Mouse (Mus musculus): Measurements from ENCODE around the gene Cacnb2. TPM values are rescaled to one million over a fixed set of nuclear protein-coding genes. Genes with fewer than 3 reads are reported as not detected.

Gene Cacnb2
- polyA plus RNA-seq, 1 experiment from 2014 or later = 0.27 TPM

GRCm38 (mm10) chr2:14861613-14862012, 258.7 kb downstream of the Cacnb2 start:
- DNase-seq (ENCODE audit: low spot score) = no peak

DNA sequence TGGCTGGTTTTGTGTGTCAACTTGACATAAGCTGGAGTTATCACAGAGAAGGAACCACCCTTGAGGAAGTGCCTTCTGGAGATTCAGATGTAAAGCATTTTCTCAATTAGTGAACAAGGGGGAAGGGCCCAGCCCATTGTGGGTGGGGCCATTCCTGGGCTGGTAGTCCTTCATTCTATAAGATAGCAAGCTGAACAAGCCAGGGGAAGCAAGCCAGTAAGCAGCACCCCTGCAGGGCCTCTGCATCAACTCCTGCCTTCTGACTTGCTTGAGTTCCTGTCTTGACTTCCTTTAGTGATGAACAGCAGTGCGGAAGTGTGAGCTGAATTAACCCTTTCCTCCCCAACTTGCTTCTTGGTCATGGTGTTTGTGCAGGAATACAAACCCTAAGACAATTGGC, 260.1 kb downstream of the Cacnb2 start:
- DNase-seq (ENCODE audit: low spot score) = no peak

DNA sequence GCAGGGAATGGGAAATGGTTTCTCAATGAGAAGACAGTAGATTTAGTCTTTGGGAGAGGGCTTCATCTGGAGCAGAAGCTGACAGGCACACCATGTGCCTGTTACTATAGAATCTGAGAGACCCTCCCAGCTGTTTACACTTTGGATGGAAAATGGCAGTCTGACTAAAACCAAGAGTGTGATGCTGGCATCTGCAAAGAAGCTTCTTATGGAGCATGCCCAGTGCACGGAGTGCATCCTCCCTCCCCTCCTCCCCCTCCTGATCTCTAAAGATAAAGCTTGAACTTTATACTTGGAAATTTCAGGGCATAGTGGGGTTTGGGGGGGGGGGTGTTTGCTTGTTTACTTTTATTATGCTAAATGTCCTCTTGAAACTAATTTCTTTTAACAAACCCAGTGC, 270.2 kb downstream of the Cacnb2 start:
- no peak for DNase-seq (ENCODE audit: low spot score)

DNA sequence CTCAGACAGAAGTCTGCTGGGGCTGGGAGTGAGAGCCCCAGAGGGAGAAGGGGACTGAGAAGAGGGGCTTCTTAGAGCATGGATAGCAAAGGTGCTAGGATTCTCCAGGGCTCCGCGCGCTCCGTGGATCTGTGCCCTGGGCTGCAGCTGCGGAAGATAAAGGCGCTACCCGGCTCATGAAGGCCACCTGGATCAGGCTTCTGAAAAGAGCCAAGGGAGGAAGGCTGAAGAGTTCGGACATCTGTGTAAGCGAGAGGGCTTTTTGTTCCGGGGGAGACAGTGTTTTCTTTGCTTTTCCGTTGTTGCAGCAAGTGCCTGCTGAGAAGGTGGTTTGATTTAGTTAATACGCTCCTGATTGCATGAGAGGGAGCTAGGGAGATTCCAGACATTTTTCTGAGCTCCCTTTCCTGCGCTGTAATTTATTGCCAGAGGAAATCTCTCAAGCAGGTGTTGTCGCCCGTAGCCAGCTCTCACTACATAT, 270.9 kb downstream of the Cacnb2 start:
- DNase-seq (ENCODE audit: low spot score) = no peak

DNA sequence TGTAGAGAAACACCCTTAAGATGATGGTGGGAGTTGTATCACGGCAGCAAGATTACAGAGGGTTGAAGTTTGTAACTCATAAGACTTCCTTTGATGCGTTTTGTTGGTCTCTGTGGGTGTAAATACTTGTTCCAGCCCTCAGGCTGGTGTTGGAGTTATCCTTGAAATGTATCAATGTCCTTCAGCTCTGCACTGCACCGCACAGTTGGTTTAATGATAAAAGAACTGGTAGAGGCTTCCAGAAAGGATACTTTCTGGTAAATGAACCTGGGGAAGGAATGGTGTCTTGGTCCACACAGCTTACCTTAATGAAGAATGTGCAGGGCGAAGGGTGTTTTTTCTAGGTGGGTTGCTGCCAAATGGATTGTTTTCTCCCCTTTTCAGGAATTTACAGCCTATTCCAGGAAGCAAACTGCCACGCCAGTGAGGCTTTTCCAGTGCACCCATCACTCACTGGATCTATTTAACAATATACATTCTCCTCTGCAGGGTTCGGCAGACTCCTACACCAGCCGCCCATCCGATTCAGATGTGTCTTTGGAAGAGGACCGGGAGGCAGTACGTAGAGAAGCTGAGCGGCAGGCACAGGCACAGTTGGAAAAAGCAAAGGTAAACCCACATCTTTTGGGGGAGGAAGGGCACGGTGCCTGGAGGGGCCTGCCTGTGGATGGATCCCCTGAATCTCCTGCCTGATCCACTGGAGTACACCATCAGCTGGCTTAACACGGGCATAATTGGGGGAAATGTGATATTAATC, 271.6 kb downstream of the Cacnb2 start:
- no peak for DNase-seq (ENCODE audit: low spot score)

GRCm38 (mm10) chr2:14875121-14875520, 272.2 kb downstream of the Cacnb2 start:
- no peak for DNase-seq (ENCODE audit: low spot score)

GRCm38 (mm10) chr2:14875616-14876015, 272.7 kb downstream of the Cacnb2 start:
- DNase-seq (ENCODE audit: low spot score) = no peak

GRCm38 (mm10) chr2:14878953-14879352, 276.1 kb downstream of the Cacnb2 start:
- no peak for DNase-seq (ENCODE audit: low spot score)

DNA sequence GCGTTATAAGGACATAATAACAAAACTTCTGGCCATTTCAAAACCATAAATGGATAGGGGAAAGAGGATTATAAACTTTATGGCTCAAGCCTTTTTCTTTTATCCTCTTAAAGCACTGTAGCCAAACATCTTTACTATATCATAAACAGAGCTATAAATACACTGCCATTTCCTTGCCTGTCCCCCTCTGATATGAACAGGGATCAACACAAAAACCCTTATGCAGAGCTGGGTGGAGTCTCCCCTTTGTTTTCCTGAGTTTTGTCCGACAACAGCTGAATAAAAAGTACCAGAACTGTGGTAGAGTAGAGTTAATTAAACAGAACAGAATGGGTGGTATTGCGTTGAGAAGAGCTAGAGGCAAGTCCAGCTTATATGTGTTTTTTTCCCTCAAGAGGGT, 280.6 kb downstream of the Cacnb2 start:
- DNase-seq (ENCODE audit: low spot score) = no peak

GRCm38 (mm10) chr2:14888406-14889195, 285.7 kb downstream of the Cacnb2 start:
- no peak for DNase-seq (ENCODE audit: low spot score)

- no peak for DNase-seq (ENCODE audit: low spot score)
These were observed 300.9 kb downstream of the Cacnb2 start for GRCm38 (mm10) chr2:14903837-14904236.

DNA sequence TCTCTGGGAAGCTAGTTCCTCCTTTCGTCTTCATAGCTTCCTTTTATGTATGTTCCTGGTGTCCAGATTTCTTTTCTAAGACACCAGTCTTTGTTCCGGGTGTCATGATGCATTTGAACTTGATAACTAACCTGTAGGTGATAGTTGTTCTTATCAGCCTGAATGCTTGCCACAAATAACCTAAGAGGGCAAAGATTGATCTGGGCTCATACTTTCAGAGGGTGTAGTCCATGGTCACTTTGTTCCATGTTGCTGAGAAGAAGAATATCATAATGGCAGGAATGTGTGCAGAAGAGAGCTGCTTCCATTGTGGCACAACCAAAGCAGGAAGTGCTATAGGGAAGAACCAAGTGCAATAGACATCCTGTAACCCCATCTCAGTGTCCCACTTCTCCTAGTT, 302.0 kb downstream of the Cacnb2 start:
- DNase-seq (ENCODE audit: low spot score) = no peak

- DNase-seq (ENCODE audit: low spot score) = peak; percentile 20
These were observed 304.4 kb downstream of the Cacnb2 start for GRCm38 (mm10) chr2:14907124-14907925.

DNA sequence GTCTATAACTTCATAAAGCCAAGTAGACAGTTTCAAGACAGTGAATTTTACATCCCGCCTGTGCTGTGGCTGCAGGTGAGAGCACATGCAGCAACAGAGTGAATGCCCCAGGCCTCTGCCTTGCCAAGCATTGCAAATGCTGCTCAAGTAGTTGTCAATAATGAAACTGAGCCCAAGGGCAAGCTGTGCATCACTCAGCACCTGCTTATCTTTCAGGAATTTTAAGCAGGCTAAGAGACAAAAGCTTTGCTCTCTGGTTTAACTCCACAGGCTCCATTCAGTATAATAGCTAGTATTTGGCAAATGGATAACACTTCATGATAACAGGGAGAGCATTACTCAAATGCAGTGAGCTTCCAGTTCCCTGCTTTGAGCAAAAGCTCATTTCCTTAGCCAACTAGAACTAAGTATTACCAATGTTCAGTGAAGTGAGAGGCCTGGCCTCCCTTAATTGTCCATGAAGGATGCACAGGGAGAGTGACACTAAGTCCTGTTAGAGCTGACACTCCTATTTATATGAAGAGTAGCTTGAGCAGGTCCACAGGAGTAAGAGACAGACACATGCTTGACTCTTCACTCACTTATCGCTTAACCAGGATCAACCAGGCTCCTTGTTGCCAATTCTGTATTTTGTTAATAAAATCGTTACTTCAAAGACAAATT, 314.8 kb downstream of the Cacnb2 start:
- no peak for DNase-seq (ENCODE audit: low spot score)

DNA sequence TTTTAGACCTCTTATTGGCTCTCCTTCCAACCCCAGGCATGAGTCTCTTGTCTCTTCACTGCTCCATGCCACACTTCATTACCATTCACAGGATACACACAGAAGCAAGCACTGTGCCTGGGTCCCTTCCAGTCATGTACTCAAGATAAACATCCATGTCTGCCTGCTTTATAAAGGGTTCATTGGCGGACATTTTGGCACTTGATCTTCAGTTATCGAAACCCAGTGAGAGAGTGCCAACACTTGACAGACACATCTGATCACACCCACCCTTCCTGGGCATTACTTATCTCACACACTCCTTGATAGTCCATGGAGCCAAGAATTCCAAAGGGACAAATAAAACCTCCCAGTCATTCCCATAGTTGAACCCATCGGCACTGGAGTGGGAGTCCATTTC, 327.0 kb downstream of the Cacnb2 start:
- DNase-seq (ENCODE audit: low spot score) = no peak

DNA sequence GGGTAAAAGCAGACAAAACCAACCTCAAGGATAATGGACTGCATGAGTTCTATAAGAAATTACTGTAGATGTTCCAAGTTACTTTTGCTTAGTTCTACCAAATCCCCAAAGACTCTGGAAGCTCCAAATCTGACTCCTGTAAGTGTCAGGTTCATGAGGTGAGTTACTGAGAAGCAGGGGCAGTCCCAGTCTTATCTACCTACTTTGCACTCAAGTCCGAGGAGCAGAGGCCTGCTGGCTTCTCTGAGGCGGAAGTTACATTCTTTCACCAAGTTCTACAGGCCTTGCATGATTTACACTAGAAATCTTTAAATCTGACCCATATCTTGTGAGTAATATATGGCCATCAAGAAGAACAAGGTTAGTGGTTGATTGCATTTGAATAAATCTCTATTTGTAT, 329.1 kb downstream of the Cacnb2 start:
- DNase-seq (ENCODE audit: low spot score) = no peak

DNA sequence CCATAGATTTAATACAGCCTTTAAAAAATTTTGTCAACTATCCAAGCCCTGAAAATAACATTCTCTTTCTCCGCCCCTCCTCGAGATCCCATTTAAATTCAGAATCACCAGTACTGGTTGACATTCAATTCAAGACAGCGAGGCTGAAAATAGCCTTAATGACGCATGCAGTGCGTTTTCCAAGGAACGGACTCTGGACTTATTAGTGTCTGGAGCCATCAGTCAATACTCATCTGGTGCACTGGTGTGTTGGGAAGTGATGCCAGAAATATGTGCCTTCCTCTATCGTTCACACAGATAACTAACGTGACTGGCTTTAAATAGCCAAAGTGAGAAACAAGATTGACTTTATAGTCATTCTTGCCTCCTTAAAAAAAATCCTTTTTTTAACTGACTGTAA, 333.6 kb downstream of the Cacnb2 start:
- no peak for DNase-seq (ENCODE audit: low spot score)

- no peak for DNase-seq (ENCODE audit: low spot score)
These were observed 339.4 kb downstream of the Cacnb2 start for GRCm38 (mm10) chr2:14942261-14942660.

DNA sequence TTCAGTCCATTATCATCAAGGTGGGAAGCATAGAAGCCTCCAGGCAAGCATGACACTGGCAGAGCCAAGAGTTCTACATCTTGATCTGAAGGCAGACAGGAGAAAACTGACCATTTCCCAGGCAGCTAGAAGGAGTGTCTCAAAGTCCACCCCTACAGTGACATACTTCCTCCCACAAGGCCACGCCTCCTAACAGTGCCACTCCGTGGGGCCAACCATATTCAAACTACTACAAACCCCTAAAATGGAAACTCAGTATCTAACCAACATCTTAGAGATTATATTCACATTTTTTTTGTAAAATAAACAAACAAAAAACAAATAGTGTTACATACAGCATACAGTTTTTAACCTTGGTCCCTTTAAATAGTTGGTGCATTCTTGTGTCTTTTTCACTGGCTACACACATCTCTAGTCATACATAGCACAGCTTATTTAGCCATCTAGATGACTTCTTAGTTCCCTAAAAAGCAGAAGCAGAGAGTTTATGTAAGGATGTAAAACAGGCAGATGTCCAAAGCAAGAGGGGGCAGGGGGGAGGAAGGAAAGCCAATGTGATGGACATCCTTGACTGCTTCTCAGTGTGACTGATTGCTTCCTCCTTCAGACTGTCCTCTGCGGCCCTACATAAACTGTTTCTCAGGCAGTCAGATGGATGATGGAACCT, 340.9 kb downstream of the Cacnb2 start:
- no peak for DNase-seq (ENCODE audit: low spot score)

DNA sequence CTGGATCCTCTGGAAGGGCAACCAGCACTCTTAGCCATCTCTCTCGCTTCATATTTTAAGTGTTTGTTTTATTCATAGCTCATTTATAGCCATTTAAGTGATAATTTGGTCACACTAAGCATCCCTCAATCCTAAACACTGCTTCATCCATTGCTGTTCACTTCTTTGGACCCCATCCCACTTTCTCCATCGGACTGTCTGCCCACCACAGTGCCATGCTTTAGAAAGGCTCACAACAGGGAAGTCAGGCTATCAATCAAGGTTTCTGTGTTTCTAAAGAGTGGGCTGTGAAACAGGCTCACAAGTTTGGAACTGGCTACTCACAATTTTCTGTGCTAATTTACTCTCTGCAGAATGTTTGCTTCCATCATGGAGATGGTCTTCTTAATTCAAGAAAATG, 350.2 kb downstream of the Cacnb2 start:
- DNase-seq (ENCODE audit: low spot score) = no peak
